Mouse (Mus musculus): ENCODE data around the gene Alox12b.

- no peak for TF ChIP-seq POLR2A (IDR thresholded peaks at IDR 0.05; ENCODE audit: borderline replicate concordance, extremely low read depth, low read depth, low read length)
- no peak for TF ChIP-seq CTCF (IDR thresholded peaks at IDR 0.05; ENCODE audit: insufficient read depth, low read length)
These were observed 21.4 kb upstream of the Alox12b start for GRCm38 (mm10) chr11:69135361-69135760.
